Mouse (Mus musculus): ENCODE measurements around the gene Stard13.

Gene Stard13

GRCm38 (mm10) chr5:151002051-151002450, 231.6 kb downstream of the Stard13 start:
- DNase-seq = no peak

GRCm38 (mm10) chr5:151001111-151001510, 232.5 kb downstream of the Stard13 start:
- no peak for DNase-seq

GRCm38 (mm10) chr5:150996586-150996985, 237.1 kb downstream of the Stard13 start:
- DNase-seq = no peak

GRCm38 (mm10) chr5:150994096-150994495, 239.5 kb downstream of the Stard13 start:
- no peak for DNase-seq
